Mouse (Mus musculus) embryonic fibroblast, embryonic 13.5 days (primary cell): ENCODE measurements around the gene St3gal5. TPM values are rescaled to one million over a fixed set of nuclear protein-coding genes. Genes with fewer than 3 reads are reported as not detected.
A peak's percentile ranks its signal among the peaks of the same experiment; 100 is the strongest.
"Not testable (repeated sequence)": the region's sequence is repeated elsewhere in the genome, so short reads cannot be mapped to it uniquely, and the experiment has no call there.

Experiments used
- H3K27ac ChIP-seq: 2 replicates; pipeline ENCODE4 v1.5.1; 2012; ENCODE audit warnings: low read length, control low read depth, inconsistent platforms; ENCODE audit not compliant: insufficient read depth
- H3K4me1 ChIP-seq: 2 replicates; pipeline ENCODE4 v1.6.1; 2011; ENCODE audit warnings: low read length; ENCODE audit not compliant: control insufficient read depth, insufficient read depth
- H3K4me3 ChIP-seq: 2 replicates; pipeline ENCODE4 v1.5.1; 2011; ENCODE audit warnings: mild to moderate bottlenecking, control low read depth, low read length; ENCODE audit not compliant: insufficient read depth
- CTCF ChIP-seq: IDR thresholded peaks from 2 replicates; pipeline ENCODE4 v1.5.1; 2011; ENCODE audit warnings: mild to moderate bottlenecking, control low read depth, low read length, moderate library complexity, borderline replicate concordance; ENCODE audit not compliant: insufficient read depth
- POLR2A ChIP-seq: IDR thresholded peaks from 2 replicates; pipeline ENCODE4 v1.6.1; 2011; ENCODE audit warnings: low read depth, mild to moderate bottlenecking, control low read depth, low read length, moderate library complexity
- polyA plus RNA-seq: library from polyadenylated mRNA; stranded (reverse); fragments of >200 nt; gene quantifications from 2 replicates; pipeline ENCODE4 v1.2.4, GENCODE M21; 2011; ENCODE audit warnings: low read depth; ENCODE audit not compliant: missing spikeins, insufficient read length

The St3gal5 gene
- 32.3 and 34.3 TPM in 2 replicates for polyA plus RNA-seq

DNA sequence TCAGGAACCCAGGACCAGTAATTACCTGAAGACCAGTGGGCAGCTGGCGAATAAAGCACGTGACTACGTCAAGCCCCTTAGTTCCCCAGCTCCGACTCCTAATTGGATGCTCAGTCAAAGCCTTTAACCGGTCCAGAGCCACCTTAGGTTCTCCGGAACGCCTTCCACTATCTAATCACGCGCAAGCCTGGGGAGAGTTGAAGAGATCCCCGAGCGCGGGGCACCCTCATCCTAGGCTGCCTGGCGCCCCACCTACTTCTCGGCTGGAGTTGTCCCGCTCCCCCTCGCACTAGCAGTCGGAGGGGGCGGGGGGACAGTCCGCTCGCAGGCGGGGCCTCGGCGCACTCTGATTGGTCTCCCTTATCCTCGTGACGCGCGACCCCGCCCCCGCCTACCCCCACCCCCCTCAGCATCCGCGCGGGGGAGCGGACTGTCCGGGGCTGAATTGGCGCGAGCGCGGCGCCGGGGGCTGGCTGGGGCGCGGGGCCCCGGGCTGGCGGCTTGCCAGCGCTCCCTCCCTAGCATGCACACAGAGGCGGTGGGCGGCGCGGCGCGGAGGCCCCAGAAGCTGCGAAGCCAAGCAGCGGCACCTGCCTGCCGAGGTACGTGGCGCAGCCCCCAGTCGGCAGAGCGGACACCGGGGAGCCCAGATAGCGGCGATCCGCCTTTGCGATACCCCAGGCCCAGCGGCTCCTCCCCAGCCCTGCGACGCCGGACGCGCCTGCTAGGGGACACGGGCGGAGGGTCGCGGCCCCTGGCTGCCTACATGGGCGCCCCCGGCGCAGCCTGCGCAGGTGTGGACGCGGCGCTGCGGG is at the start of gene St3gal5:
TSS of gene St3gal5 (plus strand) at position 412 of the 815 bp plus-strand sequence.
- TF ChIP-seq POLR2A (peak; percentile 68), CTCF (no peak)
- peak within 1 kb of the TSS; percentile 73 for H3K4me3 ChIP-seq
- peak within 1 kb of the TSS; percentile 34 for H3K27ac ChIP-seq
- H3K4me1 ChIP-seq: no peaks in the 10 kb centered on the region

DNA sequence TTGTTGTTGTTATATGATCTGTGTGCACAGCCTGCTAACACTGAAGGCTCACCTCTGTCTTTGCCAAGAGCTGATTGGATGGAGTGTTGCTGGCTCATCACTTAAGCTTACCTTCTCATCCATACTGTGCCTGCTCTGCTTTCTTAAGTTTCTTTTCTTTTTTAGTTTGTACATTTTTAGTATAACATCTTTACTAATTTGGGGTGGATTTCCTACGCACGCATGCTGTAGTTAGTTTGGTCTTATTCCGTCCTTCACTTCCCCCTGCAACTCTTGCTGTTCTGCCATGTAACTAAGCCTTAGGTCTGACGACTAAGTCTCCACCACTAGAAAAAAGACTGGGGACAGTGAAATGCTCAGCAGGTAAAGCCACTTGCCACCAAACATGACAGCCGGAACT is 48.7 kb upstream of the St3gal5 start:
- H3K27ac ChIP-seq: no peak overlapping the region
- H3K4me1 ChIP-seq: peaks cover 9% of the 10 kb centered on the region
- H3K4me3 ChIP-seq: no peak overlapping the region
- TF ChIP-seq CTCF: no peak
- TF ChIP-seq POLR2A: no peak

DNA sequence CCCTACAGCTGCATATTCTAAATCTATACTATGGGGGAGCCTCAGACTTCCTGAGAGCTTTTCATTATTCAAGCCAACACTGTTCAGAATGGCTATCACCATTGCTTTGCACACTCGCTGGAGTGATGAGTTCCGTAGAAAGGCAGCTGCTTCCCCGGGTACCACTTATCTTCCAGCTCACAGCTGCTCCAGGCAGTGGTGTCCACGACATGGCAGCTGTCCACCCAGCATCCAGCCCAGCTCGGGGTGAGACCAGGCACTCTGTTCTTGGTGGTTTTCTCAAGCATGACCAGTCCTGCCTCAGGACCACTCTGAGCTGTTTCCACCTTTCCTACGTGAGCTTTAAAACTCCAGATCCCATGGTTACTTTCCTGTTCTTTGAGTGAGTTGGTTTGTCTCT is 47.5 kb upstream of the St3gal5 start:
- no peak overlapping the region for H3K4me3 ChIP-seq
- H3K4me1 ChIP-seq: peaks cover 9% of the 10 kb centered on the region
- TF ChIP-seq CTCF: no peak
- no peak for TF ChIP-seq POLR2A
- no peak overlapping the region for H3K27ac ChIP-seq

DNA sequence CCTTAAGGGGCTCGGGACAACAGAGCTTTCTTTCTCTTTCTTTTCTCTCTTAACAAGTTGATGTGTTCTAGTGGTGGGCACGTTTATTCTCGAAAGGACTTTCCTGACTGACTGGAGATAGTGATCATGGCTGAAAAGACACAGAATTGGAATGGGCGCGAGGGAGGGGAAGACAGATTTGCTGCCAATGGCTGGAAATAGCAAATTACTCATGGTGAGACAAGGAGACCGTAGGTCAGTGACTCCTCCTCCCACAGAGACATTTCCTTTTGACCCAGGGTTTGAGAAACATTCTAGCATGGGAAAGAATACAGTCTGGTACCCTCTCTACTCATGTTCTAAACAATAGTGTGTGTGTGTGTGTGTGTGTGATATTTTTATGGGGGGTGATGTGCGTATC is 46.6 kb upstream of the St3gal5 start:
- Histone ChIP-seq H3K27ac (no peak overlapping the region), H3K4me1 (peaks cover 9% of the 10 kb centered on the region), H3K4me3 (no peak overlapping the region)
- TF ChIP-seq CTCF (no peak), POLR2A (no peak)

DNA sequence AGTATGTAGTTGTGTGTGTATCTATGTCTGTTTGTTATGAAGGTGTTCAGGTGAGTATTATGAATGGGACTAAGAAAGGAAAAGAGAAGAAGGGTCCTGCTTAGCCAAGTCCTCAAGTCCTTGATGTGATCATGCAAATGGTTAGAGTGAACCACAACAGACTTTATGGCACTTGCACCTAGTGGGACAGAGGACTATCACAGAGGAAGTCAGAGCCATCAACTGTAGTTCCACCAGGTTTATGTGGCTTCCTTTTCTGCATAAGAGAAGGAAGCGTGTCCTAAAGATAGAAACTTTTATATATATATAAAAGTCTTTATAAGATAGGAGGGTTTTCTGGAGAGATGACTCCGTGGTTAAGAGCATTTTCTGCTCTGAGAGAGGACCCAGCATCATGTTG is 46.1 kb upstream of the St3gal5 start:
- TF ChIP-seq POLR2A (no peak), CTCF (no peak)
- H3K27ac ChIP-seq: no peak overlapping the region
- H3K4me1 ChIP-seq: peaks cover 11% of the 10 kb centered on the region
- H3K4me3 ChIP-seq: no peak overlapping the region

DNA sequence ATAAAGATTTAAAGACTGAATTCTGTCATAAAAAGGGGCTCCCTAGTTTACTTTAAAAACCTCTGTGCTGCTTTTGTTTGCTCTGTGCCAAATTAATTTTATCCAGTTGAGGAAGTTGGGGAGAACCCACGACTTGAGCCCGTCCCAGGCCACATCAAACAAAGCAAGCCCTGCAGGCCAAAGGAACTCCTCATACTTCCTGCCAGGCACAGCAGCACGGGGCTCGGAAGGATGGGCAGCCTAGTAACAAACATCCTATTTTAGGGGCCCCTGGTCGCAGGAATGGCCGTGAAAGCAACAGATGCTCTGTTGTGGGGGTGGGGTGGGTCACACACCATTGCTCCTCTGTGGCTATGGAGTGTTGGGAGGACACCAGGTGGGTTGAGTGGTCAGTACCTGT is 45.6 kb upstream of the St3gal5 start:
- TF ChIP-seq POLR2A (no peak), CTCF (no peak)
- Histone ChIP-seq H3K27ac (no peak overlapping the region), H3K4me3 (no peak overlapping the region), H3K4me1 (peaks cover 15% of the 10 kb centered on the region)

DNA sequence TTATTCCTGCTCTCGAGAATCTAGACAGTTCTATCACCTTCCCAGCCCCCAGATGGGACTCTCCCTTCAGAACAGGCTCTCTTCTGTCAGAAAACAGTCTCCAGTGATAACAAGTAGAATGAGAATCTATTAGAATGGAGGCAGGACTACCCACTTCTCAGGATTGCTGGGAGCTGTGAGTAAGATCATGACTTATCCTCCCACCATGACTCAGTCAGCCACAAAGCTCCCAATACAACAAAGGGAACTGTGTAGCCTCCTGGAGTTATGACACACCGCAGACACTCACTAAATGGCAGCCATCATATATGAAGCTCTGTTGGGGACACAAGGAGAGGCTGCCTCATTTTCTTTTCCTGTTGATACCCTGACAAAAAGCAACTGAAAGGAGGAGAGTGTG is 40.8 kb upstream of the St3gal5 start:
- Histone ChIP-seq H3K4me1 (peaks cover 6% of the 10 kb centered on the region), H3K4me3 (no peak overlapping the region), H3K27ac (peak overlapping the region; percentile 77)
- no peak for TF ChIP-seq POLR2A
- no peak for TF ChIP-seq CTCF

DNA sequence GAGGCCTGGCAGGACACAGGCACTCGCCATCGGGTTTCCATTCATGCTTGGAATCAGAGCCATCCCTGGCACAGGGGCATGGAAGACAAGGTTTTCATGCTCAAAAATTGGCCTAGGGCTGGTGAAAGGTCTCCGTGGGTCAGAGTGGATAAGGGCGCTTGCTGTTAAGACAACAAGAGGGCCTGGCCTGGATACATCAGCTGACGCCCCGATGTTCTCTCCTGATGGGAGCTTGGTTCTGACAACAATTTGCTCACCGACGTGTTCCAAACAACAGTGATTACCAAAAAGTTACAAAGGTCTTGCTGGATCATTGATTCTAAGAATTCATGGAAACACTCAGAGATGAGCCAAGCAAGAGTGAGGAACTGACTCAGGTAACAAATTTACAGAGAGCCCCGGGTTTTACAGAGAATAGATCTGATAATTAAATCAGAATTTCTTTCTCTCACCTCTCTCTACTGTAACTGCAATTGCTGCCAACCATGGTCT is 38.9 kb upstream of the St3gal5 start:
- Histone ChIP-seq H3K27ac (no peak overlapping the region), H3K4me3 (no peak overlapping the region)
- TF ChIP-seq POLR2A: no peak
- TF ChIP-seq CTCF: no peak

DNA sequence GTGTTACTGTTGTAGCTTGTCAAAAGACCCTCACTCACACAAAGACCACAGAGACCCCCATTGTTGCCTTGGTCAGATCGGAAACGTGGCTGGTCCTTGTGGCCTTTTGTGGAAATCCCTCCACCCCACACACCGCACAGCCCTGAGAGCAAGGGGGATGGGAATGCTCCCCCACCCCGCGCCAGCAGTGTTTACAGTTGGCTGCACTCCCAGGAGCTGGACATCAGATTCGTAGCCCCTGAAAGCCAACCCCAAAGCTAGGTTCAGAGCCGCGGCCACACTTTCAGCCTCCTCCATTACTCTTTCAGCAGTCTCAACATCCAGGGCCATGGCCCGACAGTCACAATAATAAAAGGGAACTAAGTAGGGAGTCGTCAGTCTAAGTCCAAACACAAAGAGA is 36.7 kb upstream of the St3gal5 start:
- H3K27ac ChIP-seq, H3K4me3 ChIP-seq: not testable (repeated sequence)
- H3K4me1 ChIP-seq: peaks cover 11% of the 10 kb centered on the region

More for the DNA sequence above, 38.9 kb upstream of the St3gal5 start:
- peaks cover 6% of the 10 kb centered on the region for H3K4me1 ChIP-seq

DNA sequence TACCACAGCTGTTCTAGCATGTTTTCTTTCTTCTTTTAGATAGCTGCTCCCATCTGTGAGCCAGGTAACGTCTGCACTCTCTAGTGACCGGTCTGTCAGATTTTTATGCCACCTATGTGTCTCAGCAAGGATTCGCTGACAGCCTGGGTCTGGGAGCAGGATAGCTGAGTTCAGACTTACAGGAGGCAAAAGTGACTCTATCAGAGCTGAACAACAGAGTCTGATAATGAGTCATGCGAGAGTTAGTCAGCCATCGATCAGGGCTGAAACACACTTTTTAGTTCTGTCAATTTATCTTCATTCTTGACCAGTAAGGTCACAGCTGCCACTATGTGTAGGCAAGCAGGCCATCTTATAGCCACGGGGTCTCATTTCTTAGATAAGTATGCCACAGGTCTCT is 33.7 kb upstream of the St3gal5 start:
- H3K4me3 ChIP-seq: no peak overlapping the region
- H3K27ac ChIP-seq: no peak overlapping the region
- H3K4me1 ChIP-seq: peaks cover 5% of the 10 kb centered on the region; the same call in 1 of the 2 replicates
- TF ChIP-seq CTCF (no peak), POLR2A (no peak)
